Mouse (Mus musculus): Measurements from ENCODE around the gene Olfr1420.
"Not testable (repeated sequence)": the region's sequence is repeated elsewhere in the genome, so short reads cannot be mapped to it uniquely, and the experiment has no call there.

The Olfr1420 gene

DNA sequence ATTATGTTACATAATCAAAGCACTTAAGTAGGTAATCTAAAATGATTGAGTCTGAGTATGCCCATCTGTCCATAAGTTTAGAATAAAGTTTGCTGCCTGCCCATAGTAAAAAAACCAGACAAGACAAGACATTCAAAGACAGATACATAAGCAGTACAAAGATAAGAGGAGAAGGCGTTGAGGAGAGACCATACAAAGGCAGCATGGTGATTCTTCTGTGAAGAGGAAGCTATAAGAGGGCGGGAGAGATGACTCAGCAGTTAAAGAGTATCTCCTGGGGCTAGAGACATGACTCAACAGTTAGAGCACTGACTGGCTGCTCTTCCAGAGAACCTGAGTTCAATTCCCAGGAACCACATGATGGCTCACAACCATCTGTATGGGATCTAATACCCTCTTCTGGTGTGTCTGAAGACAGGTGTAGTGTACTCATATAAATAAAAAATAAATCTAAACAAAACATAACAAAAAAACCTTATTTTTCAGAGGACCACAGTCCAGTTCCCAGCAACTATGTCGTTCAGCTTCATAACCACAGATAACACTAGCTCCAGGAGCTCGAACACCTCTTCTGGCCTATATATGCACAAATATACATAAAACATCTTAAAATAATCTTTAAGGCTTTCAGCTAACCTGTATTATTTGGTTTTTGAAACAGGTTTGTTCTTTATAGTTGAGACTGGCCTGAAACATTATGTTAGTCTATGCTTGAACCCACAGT is 41.8 kb downstream of the Olfr1420 start:
- Histone ChIP-seq H3K27me3 (ENCODE audit: insufficient read depth, low read length) (no peaks in the 10 kb centered on the region), H3K4me3 (replicated peaks; ENCODE audit: low read length) (no peak overlapping the region), H3K9me3 (ENCODE audit: low read length) (no peaks in the 10 kb centered on the region), H3K4me1 (replicated peaks; ENCODE audit: low read depth, low read length) (peaks cover 4% of the 10 kb centered on the region; the same call in 1 of the 2 replicates), H3K36me3 (ENCODE audit: insufficient read depth, low read length) (peaks cover 96% of the 10 kb centered on the region)
- no peak for TF ChIP-seq CTCF (conservative IDR thresholded peaks at IDR 0.05; ENCODE audit: low read length)
- TF ChIP-seq NANOG (IDR thresholded peaks at IDR 0.05; ENCODE audit: borderline replicate concordance, low read length): no peak
- no peak for TF ChIP-seq POU5F1 (IDR thresholded peaks at IDR 0.05; ENCODE audit: borderline replicate concordance, low read length)

DNA sequence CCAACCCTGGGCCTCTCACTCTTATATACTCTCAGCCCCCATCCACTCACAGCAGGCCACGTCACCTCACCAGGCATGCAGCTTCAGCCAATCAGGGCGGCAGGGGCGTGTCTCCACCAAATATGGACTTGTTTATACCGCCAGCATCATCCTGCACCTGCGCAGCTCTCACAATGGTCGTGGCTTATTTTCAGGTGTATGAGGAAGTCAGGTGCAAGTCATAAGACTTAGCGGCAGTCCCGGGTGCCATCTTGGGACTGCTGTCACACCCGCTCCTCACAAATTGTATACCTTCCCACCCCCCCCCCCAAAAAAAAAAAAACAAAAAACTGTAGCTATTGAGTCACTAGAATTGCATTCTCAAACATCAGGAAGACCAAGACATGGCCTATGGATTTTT is 60.1 kb downstream of the Olfr1420 start:
- not testable (repeated sequence) for H3K9me3 ChIP-seq (ENCODE audit: low read length); H3K27me3 ChIP-seq (ENCODE audit: insufficient read depth, low read length); H3K4me3 ChIP-seq (replicated peaks; ENCODE audit: low read length)
- Histone ChIP-seq H3K4me1 (replicated peaks; ENCODE audit: low read depth, low read length) (peaks cover 13% of the 10 kb centered on the region), H3K36me3 (ENCODE audit: insufficient read depth, low read length) (peaks cover 35% of the 10 kb centered on the region)
